Mouse (Mus musculus) E14TG2a.4 (cell line): ENCODE results near the gene 2410137M14Rik.

Experiments
- CTCF ChIP-seq: conservative IDR thresholded peaks from 2 replicates; pipeline ENCODE4 v1.5.1; 2014; ENCODE audit warnings: low read length
- NANOG ChIP-seq: IDR thresholded peaks from 2 replicates; pipeline ENCODE4 v1.6.1; 2014; ENCODE audit warnings: borderline replicate concordance, low read length, mixed read lengths

DNA sequence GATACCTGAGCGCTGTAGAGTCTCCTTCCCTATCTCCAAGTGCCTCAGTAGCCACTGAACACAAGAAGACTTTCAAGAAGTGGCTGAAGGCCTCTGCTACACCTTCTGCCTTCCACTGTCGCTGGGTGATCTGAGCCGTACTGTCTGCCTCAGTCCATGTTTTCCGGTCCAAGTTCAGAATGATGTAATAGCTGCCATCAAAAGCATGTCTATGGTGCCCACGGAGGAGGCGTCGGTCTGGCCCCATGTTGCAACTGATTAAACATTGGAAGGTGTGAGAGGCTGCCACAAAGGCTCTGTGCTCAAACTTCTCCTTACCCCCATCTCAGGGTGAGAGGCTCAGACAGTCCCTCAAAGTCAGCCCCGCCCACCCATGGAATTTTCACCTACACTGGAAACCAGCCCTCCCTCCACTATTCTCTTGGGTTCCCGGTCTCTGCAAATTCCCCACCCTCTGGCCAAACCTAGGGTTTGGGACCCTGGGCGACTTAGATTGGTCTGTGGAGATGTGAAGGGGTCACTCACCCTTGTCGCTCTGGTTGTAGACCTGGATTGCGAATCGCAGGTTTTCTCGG, 10.6 kb downstream of the 2410137M14Rik start:
- TF ChIP-seq CTCF = no peak
- no peak for TF ChIP-seq NANOG
